ENCODE assay signal across 8 mouse cellular contexts in the genomic region with DNA sequence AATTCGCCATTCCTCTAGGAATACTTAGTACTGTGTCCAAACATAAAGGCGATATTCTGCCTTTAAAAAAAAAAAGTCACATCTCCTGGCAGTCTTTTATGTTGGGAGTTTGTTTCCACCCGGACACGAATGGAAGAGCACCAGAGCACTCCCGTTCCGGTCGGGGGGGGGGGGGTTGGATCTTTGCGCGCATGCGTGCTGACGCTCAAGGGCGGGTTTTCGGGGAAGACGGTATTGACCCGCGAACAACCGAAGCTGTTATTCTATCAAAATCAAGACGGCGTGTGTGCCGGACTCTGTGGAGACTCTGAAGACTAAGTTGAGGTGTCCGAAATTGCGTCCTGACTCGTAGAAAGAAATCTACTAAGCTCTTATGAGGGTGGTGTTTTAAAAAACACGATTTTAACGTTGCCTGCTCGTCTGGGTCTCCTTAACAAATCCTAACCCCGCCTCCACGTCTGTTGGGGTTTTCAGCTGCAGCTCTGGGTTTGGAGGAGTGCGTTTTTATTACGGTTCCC. TPM values are rescaled to one million over a fixed set of nuclear protein-coding genes. Genes with fewer than 3 reads are reported as not detected.
DNase-seq lines count a peak whose midpoint lies in the region; ATAC-seq lines count a peak whose summit lies in the region.

No protein-coding gene starts in this region.

- H3K27ac ChIP-seq in hindbrain, embryonic 10.5 days = peak overlapping the region; percentile 94

- peak overlapping the region; percentile 98 for H3K4me3 ChIP-seq in hindbrain, embryonic 10.5 days

- peak; percentile 79 for ATAC-seq in frontal cortex, adult (ENCODE audit: low TSS enrichment)

- no peaks in the 10 kb centered on the region for H3K27me3 ChIP-seq in hindbrain, embryonic 10.5 days (ENCODE audit: insufficient read depth, poor library complexity, severe bottlenecking)

- peaks cover 32% of the 10 kb centered on the region for H3K4me1 ChIP-seq in hindbrain, embryonic 10.5 days (replicated peaks)

- DNase-seq in MN1 (ENCODE audit: low spot score) = peak; percentile 96
- peak; percentile 83 for DNase-seq in cerebellum, adult 9-10 months
- DNase-seq in hindbrain, embryonic 10.5 days (ENCODE audit: low spot score) = peak; percentile 90
- DNase-seq in layer of hippocampus, adult 9-11 months = peak; percentile 65
- peak; percentile 90 for DNase-seq in lung, postnatal 10 days
- DNase-seq in ovary, postnatal 36 days (ENCODE audit: low spot score) = peak; percentile 76
- DNase-seq in thymus, postnatal 36 days = peak; percentile 81 to 83

- peaks cover 42% of the 10 kb centered on the region for H3K36me3 ChIP-seq in hindbrain, embryonic 10.5 days

- no peaks in the 10 kb centered on the region for H3K9me3 ChIP-seq in hindbrain, embryonic 10.5 days

- under 1% methylated on average over 30 of the region's 30 CpGs for WGBS in hindbrain, embryonic 10.5 days

RNA-seq across cellular contexts. Expression of a gene that starts 0.4 kb away (rescaled TPM):
- polyA plus RNA-seq in hindbrain, embryonic 10.5 days (2016; fragmentation: Nextera tagmentation; extraction: Ambion mirVana) = 14.3 and 17.5 TPM in 2 replicates

RNA-seq across cellular contexts. Expression of a gene that starts 0.5 kb away (rescaled TPM):
- 69.8 and 77.8 TPM in 2 replicates for polyA plus RNA-seq in hindbrain, embryonic 10.5 days (2016; fragmentation: Nextera tagmentation; extraction: Ambion mirVana)

RNA-seq across cellular contexts. Expression of a gene that starts 25.8 kb away (rescaled TPM):
- polyA plus RNA-seq in hindbrain, embryonic 10.5 days (2016; fragmentation: Nextera tagmentation; extraction: Ambion mirVana) = not detected in 2 replicates

Comparison
In these comparisons a context has a peak if more than half of its experiments do, and no peak if none do; other contexts are left out.
1. Peak in every context shown above with its lines: DNase-seq, ATAC-seq, H3K4me3 ChIP-seq and H3K27ac ChIP-seq.